Mouse (Mus musculus): ENCODE measurements around the gene Rufy2. TPM values are rescaled to one million over a fixed set of nuclear protein-coding genes. Genes with fewer than 3 reads are reported as not detected.

Gene Rufy2
- 59.5 and 61.5 TPM in 2 replicates for polyA plus RNA-seq (2015; fragmentation: Nextera tagmentation; extraction: Ambion mirVana)

DNA sequence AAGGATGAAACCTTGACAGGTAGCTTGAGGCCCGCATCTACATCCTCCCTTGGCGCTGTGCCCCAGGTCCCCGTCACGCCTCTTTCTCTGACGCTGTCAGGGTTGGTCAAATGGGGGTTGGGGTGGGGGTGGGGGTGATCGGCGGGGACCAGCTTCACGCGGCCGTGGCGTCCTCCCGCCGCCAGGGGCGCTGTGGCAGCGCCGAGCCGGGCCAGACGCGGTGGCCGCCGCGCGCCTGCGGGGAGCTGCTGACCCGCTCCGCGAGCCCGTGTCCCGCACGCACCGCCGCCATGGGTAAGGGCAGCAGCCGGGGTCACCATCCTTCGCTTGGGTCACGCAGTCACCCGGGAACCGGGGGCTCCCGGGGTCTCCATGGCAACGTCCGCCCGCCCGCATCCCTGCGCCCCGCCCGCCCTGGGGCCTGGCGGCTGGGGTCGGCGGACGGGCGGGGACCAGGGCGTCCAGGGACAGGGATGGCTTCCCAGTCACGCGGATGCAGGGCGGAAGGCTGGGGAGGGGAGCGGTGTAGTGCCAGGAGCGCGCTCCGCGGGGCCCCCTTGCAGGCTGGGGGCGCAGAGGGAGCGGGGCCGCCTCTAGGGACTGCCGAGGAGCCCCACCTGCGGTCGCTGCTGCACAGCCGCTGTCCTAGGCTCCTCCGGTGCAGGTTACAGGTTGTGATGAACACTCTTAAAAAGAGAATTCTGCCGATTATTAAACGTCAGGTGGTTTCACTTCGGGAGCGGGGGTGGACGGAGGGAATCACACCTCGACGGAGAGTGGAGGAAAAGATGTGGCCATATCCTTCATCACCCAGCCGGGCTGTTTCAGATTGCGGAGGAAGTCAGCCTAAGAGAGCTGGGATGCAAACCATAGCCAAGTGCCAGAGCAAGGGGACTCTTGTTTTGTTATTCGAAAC, at the start of gene Rufy2:
Gene Rufy2, plus strand, starts transcription at position 185 of the 916 bp plus-strand sequence.
- H3K4me3 ChIP-seq (replicated peaks): peak within 1 kb of the TSS; percentile 98
- peak within 1 kb of the TSS; percentile 97 for H3K9ac ChIP-seq (replicated peaks)
- under 1% methylated on average over 75 of the region's 77 CpGs for WGBS
- H3K27ac ChIP-seq (replicated peaks): peak within 1 kb of the TSS; percentile 92
- H3K36me3 ChIP-seq: peaks cover 26% of the 10 kb centered on the region
- H3K4me1 ChIP-seq: peaks cover 20% of the 10 kb centered on the region
- H3K4me2 ChIP-seq: peak within 1 kb of the TSS; percentile 66
- H3K9me3 ChIP-seq (replicated peaks): no peaks in the 10 kb centered on the region
- no peaks in the 10 kb centered on the region for H3K27me3 ChIP-seq (replicated peaks)
- peak; percentile 96 for ATAC-seq (ENCODE audit: low FRiP score)

DNA sequence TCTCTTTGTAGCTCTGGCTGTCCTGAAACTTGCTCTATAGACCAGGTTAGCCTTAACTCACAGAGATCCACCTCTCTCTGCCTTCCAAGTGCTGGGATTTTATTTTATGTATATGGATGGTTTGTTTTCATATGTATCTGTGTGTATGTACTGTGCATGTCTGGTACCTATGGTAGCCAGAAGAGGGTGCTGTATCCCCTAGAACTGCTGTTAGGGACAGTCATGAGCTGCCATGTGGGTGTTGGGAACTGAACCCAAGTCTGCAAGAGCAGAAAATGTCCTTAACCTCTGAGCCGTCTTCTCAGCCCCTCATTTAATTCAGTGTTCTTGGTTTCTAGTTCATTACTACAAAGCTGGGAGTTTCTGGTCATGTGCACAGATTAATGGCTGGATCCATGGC, 47.6 kb upstream of the Rufy2 start:
- H3K27ac ChIP-seq (replicated peaks): no peak overlapping the region
- no peaks in the 10 kb centered on the region for H3K4me1 ChIP-seq
- WGBS: 90% methylated on average over 1 of the region's 1 CpGs
- H3K9me3 ChIP-seq (replicated peaks): no peaks in the 10 kb centered on the region
- no peaks in the 10 kb centered on the region for H3K27me3 ChIP-seq (replicated peaks)
- H3K4me2 ChIP-seq: no peak overlapping the region
- H3K9ac ChIP-seq (replicated peaks): no peak overlapping the region
- H3K4me3 ChIP-seq (replicated peaks): no peak overlapping the region
- no peak for ATAC-seq (ENCODE audit: low FRiP score)
- H3K36me3 ChIP-seq: peaks cover 64% of the 10 kb centered on the region

DNA sequence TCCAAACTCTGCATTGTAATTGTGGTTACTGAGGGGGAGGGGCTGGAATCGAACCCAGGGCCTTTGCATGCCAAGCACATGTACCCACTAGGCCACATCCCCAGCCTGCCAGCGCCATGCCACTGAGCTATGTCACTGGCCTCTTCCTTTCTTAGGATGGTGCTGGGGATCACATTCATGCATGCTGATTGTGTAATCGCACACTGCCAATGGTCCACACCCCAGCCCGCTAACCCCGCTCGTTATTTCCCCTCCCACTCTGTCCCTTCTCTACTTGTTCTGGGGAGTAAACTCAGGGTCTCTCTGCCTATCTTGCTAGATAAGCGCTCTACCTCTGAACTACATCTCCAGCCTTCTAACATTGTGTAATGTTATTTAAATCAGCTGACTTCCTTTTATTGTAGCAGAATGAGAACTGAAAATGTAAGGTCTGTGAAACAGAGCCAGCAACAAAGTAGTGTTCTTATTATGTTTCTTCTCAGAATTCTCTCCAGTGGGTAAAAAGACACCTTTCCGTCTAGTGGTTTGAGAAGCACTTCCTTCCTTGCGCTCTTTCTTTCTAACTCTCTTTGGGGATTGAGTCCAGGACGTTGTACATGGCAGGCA, 34.9 kb upstream of the Rufy2 start:
- no peak overlapping the region for H3K4me2 ChIP-seq
- H3K27me3 ChIP-seq (replicated peaks): no peaks in the 10 kb centered on the region
- peaks cover 30% of the 10 kb centered on the region for H3K36me3 ChIP-seq
- 94% methylated on average over 10 of the region's 10 CpGs for WGBS
- H3K9ac ChIP-seq (replicated peaks): no peak overlapping the region
- ATAC-seq (ENCODE audit: low FRiP score): no peak
- 0 out of 2 replicates have a peak, but pooled peaks cover 4% of the 10 kb centered on the region for H3K4me1 ChIP-seq
- H3K27ac ChIP-seq (replicated peaks): no peak overlapping the region
- H3K9me3 ChIP-seq (replicated peaks): no peaks in the 10 kb centered on the region
- no peak overlapping the region for H3K4me3 ChIP-seq (replicated peaks)

DNA sequence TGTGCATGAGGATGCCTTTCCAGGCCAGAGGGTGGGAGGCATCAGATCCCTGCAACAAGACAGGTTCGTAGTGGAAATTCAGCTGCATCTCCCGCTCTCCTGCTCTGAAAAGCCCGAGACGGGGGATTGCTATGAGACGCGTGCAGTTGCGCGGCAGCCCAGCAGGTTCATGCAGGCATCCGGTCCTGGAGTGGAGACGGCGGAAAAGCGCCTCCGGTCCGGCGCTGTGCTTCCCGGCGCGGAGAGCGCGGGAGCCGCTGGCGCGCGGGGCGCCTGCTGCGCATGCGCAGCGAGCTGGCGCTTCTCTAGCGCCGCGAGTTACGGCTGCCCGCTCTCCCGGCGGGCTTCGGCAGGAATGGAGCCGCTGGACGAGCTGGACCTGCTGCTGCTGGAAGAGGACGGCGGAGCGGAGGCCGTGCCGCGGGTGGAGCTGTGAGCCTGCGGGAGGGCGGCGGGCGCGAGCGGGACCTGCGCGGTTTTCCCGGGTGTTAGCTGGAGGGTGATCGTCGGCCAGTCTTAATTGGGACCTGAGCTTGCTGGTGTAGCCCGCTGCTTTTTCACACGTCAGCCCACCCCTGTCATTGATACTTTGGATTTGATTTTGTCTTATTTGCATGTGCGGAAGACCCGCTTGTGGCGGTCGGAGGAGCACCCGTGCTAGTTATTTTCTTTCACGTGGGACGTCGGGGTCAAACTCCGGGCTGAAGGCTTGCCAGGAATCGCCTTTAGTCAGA, 33.1 kb upstream of the Rufy2 start, which contains the start of gene Dna2:
Gene Dna2, plus strand, starts transcription at position 289 of the 734 bp plus-strand sequence.
- Histone ChIP-seq H3K9ac (replicated peaks) (peak within 1 kb of the TSS; percentile 74), H3K4me3 (replicated peaks) (peak within 1 kb of the TSS; percentile 78), H3K36me3 (peaks cover 26% of the 10 kb centered on the region), H3K27ac (replicated peaks) (peak within 1 kb of the TSS; percentile 87), H3K27me3 (replicated peaks) (no peaks in the 10 kb centered on the region), H3K4me2 (peak within 1 kb of the TSS; percentile 77), H3K9me3 (replicated peaks) (no peaks in the 10 kb centered on the region), H3K4me1 (0 out of 2 replicates have a peak, but pooled peaks cover 4% of the 10 kb centered on the region)
- under 1% methylated on average over 67 of the region's 68 CpGs for WGBS
- peak; percentile 94 for ATAC-seq (ENCODE audit: low FRiP score)

DNA sequence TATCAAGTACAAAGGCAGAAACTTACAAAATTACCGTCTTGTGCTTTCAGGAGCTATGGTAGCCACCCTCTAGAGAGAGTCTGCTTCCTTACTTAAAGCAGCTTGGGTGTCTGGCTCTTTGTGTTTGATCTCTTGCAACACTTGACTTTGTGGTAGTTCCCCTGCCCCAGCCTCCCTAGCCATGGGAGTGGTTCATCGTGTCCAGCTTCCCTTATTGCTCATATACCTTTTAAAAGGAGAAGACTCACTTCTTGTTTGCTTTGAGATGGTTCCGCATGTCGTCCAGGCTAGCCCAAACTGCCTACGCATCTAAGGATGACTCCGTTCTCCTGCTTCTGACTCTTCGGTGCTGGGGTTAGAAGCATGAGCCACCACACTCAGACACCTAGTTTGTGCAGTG, 31.5 kb upstream of the Rufy2 start:
- ATAC-seq (ENCODE audit: low FRiP score): no peak
- Histone ChIP-seq H3K36me3 (peaks cover 14% of the 10 kb centered on the region), H3K4me2 (no peak overlapping the region), H3K9ac (replicated peaks) (no peak overlapping the region), H3K9me3 (replicated peaks) (no peaks in the 10 kb centered on the region), H3K27me3 (replicated peaks) (no peaks in the 10 kb centered on the region), H3K4me1 (0 out of 2 replicates have a peak, but pooled peaks cover 4% of the 10 kb centered on the region), H3K4me3 (replicated peaks) (no peak overlapping the region), H3K27ac (replicated peaks) (no peak overlapping the region)
- 97% methylated on average over 7 of the region's 7 CpGs for whole genome bisulfite sequencing

DNA sequence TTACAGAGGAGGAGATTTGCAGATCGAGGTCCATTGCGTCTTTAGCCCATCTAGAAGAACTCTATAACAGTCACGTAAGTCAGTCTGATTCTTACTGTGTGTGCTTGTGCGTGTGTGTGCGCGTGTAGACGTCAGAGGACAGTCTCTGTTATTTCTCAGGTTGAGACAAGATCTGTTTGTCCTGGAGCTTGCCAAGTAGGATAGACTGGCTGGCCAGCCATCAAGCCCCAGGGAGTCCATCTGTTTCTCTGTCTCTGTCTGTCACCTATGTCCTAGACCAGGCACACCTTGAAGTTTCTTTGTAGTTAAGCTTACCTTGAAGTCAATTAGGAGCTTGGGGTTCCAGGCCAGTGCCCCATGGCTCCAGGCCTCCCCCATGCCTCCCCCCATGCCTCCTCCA, 16.1 kb upstream of the Rufy2 start:
- peaks cover 68% of the 10 kb centered on the region for H3K36me3 ChIP-seq
- 96% methylated on average over 7 of the region's 7 CpGs for WGBS

DNA sequence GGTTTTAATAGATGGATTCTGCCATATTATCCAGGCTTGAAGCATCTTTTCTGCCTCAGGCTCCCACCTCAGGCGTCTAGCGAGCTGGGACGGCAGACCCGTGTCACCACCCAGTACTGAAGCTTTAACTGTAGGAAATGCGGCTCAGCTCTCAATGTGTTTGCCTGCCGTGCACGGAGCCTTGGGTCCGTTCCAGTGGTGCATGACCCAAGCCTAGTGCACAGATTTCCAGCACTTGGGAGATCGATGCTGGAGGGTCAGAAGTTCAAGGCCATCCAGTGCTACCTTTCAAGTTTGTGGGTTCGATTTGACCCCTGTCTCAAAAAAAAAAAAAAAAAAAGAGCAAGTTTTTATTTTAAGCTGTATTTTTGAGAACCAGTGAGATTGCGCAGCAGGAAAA, 14.2 kb upstream of the Rufy2 start:
- no peaks in the 10 kb centered on the region for H3K4me1 ChIP-seq
- no peak overlapping the region for H3K4me3 ChIP-seq (replicated peaks)
- H3K9ac ChIP-seq (replicated peaks): no peak overlapping the region
- ATAC-seq (ENCODE audit: low FRiP score): no peak
- no peak overlapping the region for H3K4me2 ChIP-seq
- WGBS: 94% methylated on average over 11 of the region's 11 CpGs
- H3K27ac ChIP-seq (replicated peaks): no peak overlapping the region
- peaks cover 56% of the 10 kb centered on the region for H3K36me3 ChIP-seq
- no peaks in the 10 kb centered on the region for H3K9me3 ChIP-seq (replicated peaks)
- no peaks in the 10 kb centered on the region for H3K27me3 ChIP-seq (replicated peaks)

More for the DNA sequence above, 16.1 kb upstream of the Rufy2 start:
- Histone ChIP-seq H3K4me2 (no peak overlapping the region), H3K9ac (replicated peaks) (no peak overlapping the region), H3K4me1 (no peaks in the 10 kb centered on the region), H3K9me3 (replicated peaks) (no peaks in the 10 kb centered on the region), H3K27ac (replicated peaks) (no peak overlapping the region), H3K4me3 (replicated peaks) (no peak overlapping the region), H3K27me3 (replicated peaks) (no peaks in the 10 kb centered on the region)
- no peak for ATAC-seq (ENCODE audit: low FRiP score)

DNA sequence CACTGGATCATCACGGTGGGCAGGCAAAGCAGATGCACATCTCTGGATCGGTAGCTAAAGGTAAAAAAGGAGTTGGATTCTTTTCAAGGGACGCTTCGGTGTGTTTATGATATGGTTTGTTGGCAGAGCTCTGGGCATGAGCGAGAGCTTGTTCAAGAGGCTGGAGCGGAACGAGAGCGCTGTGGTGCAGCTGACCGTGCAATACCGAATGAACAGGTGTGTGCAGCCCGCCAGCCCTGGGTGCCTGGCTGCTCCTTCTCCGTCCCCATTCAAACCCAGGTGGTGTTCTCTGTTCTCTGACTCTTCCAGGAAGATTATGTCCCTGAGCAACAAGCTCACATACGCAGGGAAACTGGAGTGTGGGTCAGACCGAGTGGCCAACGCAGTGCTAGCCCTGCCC, 13.7 kb upstream of the Rufy2 start:
- WGBS: 96% methylated on average over 15 of the region's 15 CpGs
- Histone ChIP-seq H3K9ac (replicated peaks) (no peak overlapping the region), H3K36me3 (peaks cover 54% of the 10 kb centered on the region), H3K4me3 (replicated peaks) (no peak overlapping the region), H3K4me2 (no peak overlapping the region), H3K4me1 (no peaks in the 10 kb centered on the region), H3K27ac (replicated peaks) (no peak overlapping the region), H3K9me3 (replicated peaks) (no peaks in the 10 kb centered on the region), H3K27me3 (replicated peaks) (no peaks in the 10 kb centered on the region)
- ATAC-seq (ENCODE audit: low FRiP score): no peak

DNA sequence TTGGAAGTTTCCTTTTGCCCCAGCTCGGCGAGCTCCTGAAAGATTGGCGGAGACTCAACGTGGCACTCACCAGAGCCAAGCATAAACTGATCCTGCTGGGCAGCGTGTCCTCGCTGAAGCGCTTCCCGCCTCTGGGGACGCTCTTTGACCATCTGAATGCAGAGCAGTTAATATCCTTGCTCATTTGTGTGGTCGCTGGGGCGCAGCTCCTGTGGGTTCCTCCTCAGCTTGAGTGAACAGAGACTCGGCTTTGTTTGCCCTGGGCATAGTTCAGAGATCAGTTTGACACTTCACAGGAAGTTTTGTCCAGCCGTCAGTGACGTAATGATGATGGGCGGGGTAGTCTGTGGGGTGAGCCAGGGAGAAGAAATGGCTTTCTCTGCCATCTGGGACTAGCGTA, 8.2 kb upstream of the Rufy2 start:
- 63% methylated on average over 16 of the region's 16 CpGs for WGBS
- Histone ChIP-seq H3K4me2 (no peak overlapping the region), H3K27ac (replicated peaks) (no peak overlapping the region), H3K4me3 (replicated peaks) (no peak overlapping the region), H3K27me3 (replicated peaks) (no peaks in the 10 kb centered on the region), H3K9ac (replicated peaks) (no peak overlapping the region), H3K4me1 (no peaks in the 10 kb centered on the region), H3K9me3 (replicated peaks) (no peaks in the 10 kb centered on the region), H3K36me3 (peaks cover 14% of the 10 kb centered on the region)
- no peak for ATAC-seq (ENCODE audit: low FRiP score)

DNA sequence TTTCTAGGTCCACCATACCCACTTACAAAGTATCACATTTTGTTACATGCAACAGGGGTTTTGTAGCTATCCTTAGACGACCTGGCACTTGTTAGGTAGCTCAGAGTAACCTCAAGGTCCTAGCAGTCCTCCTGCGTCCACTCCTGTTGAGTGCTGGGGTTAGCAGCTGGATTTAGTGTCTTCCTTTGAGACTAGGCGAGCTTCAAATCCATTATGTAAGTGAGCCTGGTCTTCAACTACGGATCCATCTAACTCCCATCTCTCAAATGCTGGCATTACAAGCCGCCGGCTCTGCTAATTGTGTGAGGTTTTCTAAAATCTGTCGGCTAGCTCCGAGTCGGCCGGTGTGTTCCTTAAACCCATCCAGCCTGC, 370 bp upstream of the Rufy2 start:
- H3K4me2 ChIP-seq: peak overlapping the region; percentile 66
- H3K4me1 ChIP-seq: peaks cover 20% of the 10 kb centered on the region
- H3K27ac ChIP-seq (replicated peaks): peak overlapping the region; percentile 92
- H3K36me3 ChIP-seq: peaks cover 19% of the 10 kb centered on the region
- WGBS: 6% methylated on average over 10 of the region's 10 CpGs
- peak overlapping the region; percentile 97 for H3K9ac ChIP-seq (replicated peaks)
- H3K4me3 ChIP-seq (replicated peaks): peak overlapping the region; percentile 98
- no peak; the same call in 1 of the 2 replicates for ATAC-seq (ENCODE audit: low FRiP score)
- H3K27me3 ChIP-seq (replicated peaks): no peaks in the 10 kb centered on the region
- H3K9me3 ChIP-seq (replicated peaks): no peaks in the 10 kb centered on the region

DNA sequence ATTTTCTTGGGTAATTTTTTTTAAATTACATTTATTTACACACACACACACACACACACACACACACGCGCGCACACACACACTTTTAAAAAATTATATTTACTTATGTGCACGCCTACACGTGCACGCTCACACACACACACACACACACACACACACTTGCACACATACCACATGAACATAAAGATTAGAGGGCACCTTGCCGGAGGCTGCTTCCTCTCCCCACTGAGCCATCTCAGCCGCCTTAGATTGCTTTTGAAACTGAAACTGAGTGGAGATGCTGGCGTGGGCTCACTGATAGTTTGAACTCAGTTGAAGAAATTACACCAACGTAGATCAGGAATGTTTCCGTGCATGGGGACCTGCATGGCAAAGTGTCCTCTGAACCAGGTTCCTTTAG, 4.0 kb downstream of the Rufy2 start:
- Histone ChIP-seq H3K4me3 (replicated peaks) (no peak overlapping the region), H3K27me3 (replicated peaks) (no peaks in the 10 kb centered on the region), H3K9me3 (replicated peaks) (no peaks in the 10 kb centered on the region), H3K4me2 (no peak overlapping the region), H3K4me1 (peaks cover 20% of the 10 kb centered on the region), H3K36me3 (peaks cover 38% of the 10 kb centered on the region), H3K27ac (replicated peaks) (no peak overlapping the region), H3K9ac (replicated peaks) (no peak overlapping the region)
- no peak for ATAC-seq (ENCODE audit: low FRiP score)
- WGBS: 98% methylated on average over 11 of the region's 11 CpGs
